Mouse (Mus musculus): ENCODE measurements around the gene Tm9sf2.
"Not testable (repeated sequence)": the region's sequence is repeated elsewhere in the genome, so short reads cannot be mapped to it uniquely, and the experiment has no call there.

Tm9sf2 gene

GRCm38 (mm10) chr14:122099584-122099983 lies 7.3 kb upstream of the Tm9sf2 start:
- DNase-seq (ENCODE audit: low read depth, low spot score), result no peak

GRCm38 (mm10) chr14:122101890-122102289 lies 4.9 kb upstream of the Tm9sf2 start:
- DNase-seq (ENCODE audit: low read depth, low spot score), result not testable (repeated sequence)

- DNase-seq (ENCODE audit: low read depth, low spot score), result peak; percentile 97
These were observed 2.0 kb upstream of the Tm9sf2 start for GRCm38 (mm10) chr14:122104881-122105280.

- no peak for DNase-seq (ENCODE audit: low read depth, low spot score)
These were observed 1.2 kb upstream of the Tm9sf2 start for GRCm38 (mm10) chr14:122105391-122106285.

- DNase-seq (ENCODE audit: low read depth, low spot score), result peak; percentile 57
These were observed 810 bp downstream of the Tm9sf2 start for GRCm38 (mm10) chr14:122107481-122108214.

GRCm38 (mm10) chr14:122111681-122112080 lies 4.8 kb downstream of the Tm9sf2 start:
- DNase-seq (ENCODE audit: low read depth, low spot score), result peak; percentile 38

GRCm38 (mm10) chr14:122112311-122112710 lies 5.5 kb downstream of the Tm9sf2 start:
- DNase-seq (ENCODE audit: low read depth, low spot score), result no peak

- no peak for DNase-seq (ENCODE audit: low read depth, low spot score)
These were observed 9.4 kb downstream of the Tm9sf2 start for GRCm38 (mm10) chr14:122116200-122116599.

GRCm38 (mm10) chr14:122130111-122130797 lies 23.4 kb downstream of the Tm9sf2 start:
- peak; percentile 44 for DNase-seq (ENCODE audit: low read depth, low spot score)

GRCm38 (mm10) chr14:122131644-122132043 lies 24.8 kb downstream of the Tm9sf2 start:
- no peak for DNase-seq (ENCODE audit: low read depth, low spot score)

- DNase-seq (ENCODE audit: low read depth, low spot score), result no peak
These were observed 29.6 kb downstream of the Tm9sf2 start for GRCm38 (mm10) chr14:122136368-122136928.

- no peak for DNase-seq (ENCODE audit: low read depth, low spot score)
These were observed 30.4 kb downstream of the Tm9sf2 start for GRCm38 (mm10) chr14:122137234-122137633.

- DNase-seq (ENCODE audit: low read depth, low spot score), result no peak
These were observed 33.3 kb downstream of the Tm9sf2 start for GRCm38 (mm10) chr14:122140126-122140525.

GRCm38 (mm10) chr14:122143585-122144269 lies 36.9 kb downstream of the Tm9sf2 start:
- no peak for DNase-seq (ENCODE audit: low read depth, low spot score)

GRCm38 (mm10) chr14:122145374-122145773 lies 38.5 kb downstream of the Tm9sf2 start:
- no peak for DNase-seq (ENCODE audit: low read depth, low spot score)

GRCm38 (mm10) chr14:122150616-122151015 lies 43.8 kb downstream of the Tm9sf2 start:
- DNase-seq (ENCODE audit: low read depth, low spot score), result no peak

- DNase-seq (ENCODE audit: low read depth, low spot score), result no peak
These were observed 50.9 kb downstream of the Tm9sf2 start for GRCm38 (mm10) chr14:122157738-122158137.

- no peak for DNase-seq (ENCODE audit: low read depth, low spot score)
These were observed 54.1 kb downstream of the Tm9sf2 start for GRCm38 (mm10) chr14:122160916-122161315.

GRCm38 (mm10) chr14:122168912-122169311 lies 62.1 kb downstream of the Tm9sf2 start:
- no peak for DNase-seq (ENCODE audit: low read depth, low spot score)

GRCm38 (mm10) chr14:122170202-122170781 lies 63.5 kb downstream of the Tm9sf2 start:
- no peak for DNase-seq (ENCODE audit: low read depth, low spot score)

- no peak for DNase-seq (ENCODE audit: low read depth, low spot score)
These were observed 64.2 kb downstream of the Tm9sf2 start for GRCm38 (mm10) chr14:122171031-122171430.

All from CD4-positive helper T cell, adult 2 months (primary cell).